Mouse (Mus musculus): ENCODE measurements around the gene Fdx1. TPM values are rescaled to one million over a fixed set of nuclear protein-coding genes. Genes with fewer than 3 reads are reported as not detected.
A peak's percentile ranks its signal among the peaks of the same experiment; 100 is the strongest.

The Fdx1 gene
- polyA plus RNA-seq, 2 experiments: 39.5 to 77.6 TPM

DNA sequence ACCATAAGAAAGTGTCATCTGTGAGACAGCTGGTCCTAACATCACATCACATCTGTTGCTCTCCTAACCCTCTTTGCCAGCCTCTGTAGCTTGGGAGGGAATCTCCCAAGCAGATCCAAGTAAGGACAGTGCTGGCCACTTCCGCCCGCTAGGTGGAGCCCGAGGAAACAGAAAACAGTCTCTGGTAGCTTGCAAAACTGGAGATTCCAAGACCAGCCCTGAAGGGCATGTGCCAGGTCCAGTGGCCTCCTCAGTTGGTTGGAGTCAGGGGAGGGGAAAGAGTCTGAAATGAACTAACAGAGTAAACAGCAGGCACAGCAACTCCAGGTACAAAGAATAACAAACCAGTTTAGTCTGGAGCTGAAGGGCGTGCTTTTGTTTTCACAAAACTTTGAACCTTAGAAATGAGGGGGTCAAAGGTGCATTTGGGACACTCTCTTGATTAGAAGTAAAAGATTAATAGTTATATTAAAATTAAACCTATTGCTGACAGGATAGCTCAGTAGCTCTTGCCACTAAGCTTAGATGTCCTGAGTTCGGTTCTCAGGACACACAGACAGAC, 14.2 kb upstream of the Fdx1 start:
- H3K9me3 ChIP-seq (ENCODE audit: control insufficient read depth, low read length): no peaks in the 10 kb centered on the region
- H3K27me3 ChIP-seq (ENCODE audit: control insufficient read depth, insufficient read depth, low read length): no peaks in the 10 kb centered on the region
- TF ChIP-seq POLR2A (IDR thresholded peaks at IDR 0.05; ENCODE audit: borderline replicate concordance, extremely low read depth, insufficient read depth, insufficient read length): no peak
- no peak overlapping the region for H3K9ac ChIP-seq (ENCODE audit: low read depth, low read length, severe bottlenecking)
- H3K36me3 ChIP-seq (ENCODE audit: control insufficient read depth, insufficient read depth, low read length): no peaks in the 10 kb centered on the region
- ATAC-seq (ENCODE audit: low FRiP score, low read depth): peak; percentile 76
- H3K27ac ChIP-seq (replicated peaks; ENCODE audit: low read depth, low read length): no peak overlapping the region
- peak; percentile 76 for DNase-seq (ENCODE audit: low spot score)
- H3K4me2 ChIP-seq (replicated peaks; ENCODE audit: low read depth, low read length, severe bottlenecking): no peak overlapping the region
- no peak overlapping the region for H3K4me3 ChIP-seq (replicated peaks; ENCODE audit: low read length)
- 45% methylated on average over 5 of the region's 5 CpGs for WGBS
- H3K4me1 ChIP-seq (ENCODE audit: control insufficient read depth, insufficient read depth, low read length): no peaks in the 10 kb centered on the region

DNA sequence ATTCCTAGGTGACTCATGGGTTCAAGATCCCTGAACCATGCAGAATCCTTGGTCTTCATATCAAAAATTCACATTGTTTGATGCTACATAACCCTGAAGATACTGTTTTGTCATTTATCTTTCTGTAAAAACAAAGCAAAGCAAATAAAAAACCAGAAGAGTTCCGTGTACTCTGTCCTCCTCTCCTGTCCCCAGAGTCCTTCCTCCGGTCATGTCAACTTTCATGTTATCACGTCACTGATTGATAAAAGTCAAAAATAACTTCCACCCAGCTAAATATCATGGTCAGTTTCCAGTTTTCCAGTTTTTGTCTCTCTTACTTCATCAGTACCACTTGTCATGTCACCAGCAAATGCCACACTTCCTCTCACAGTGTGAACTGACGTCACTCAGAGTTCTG, 11.5 kb upstream of the Fdx1 start:
- 76% methylated on average over 4 of the region's 4 CpGs for WGBS
- H3K9ac ChIP-seq (ENCODE audit: low read depth, low read length, severe bottlenecking): no peak overlapping the region
- no peak overlapping the region for H3K4me2 ChIP-seq (replicated peaks; ENCODE audit: low read depth, low read length, severe bottlenecking)
- no peak overlapping the region for H3K4me3 ChIP-seq (replicated peaks; ENCODE audit: low read length)
- no peaks in the 10 kb centered on the region for H3K4me1 ChIP-seq (ENCODE audit: control insufficient read depth, insufficient read depth, low read length)
- TF ChIP-seq POLR2A (IDR thresholded peaks at IDR 0.05; ENCODE audit: borderline replicate concordance, extremely low read depth, insufficient read depth, insufficient read length): no peak
- no peaks in the 10 kb centered on the region for H3K9me3 ChIP-seq (ENCODE audit: control insufficient read depth, low read length)
- no peak overlapping the region for H3K27ac ChIP-seq (replicated peaks; ENCODE audit: low read depth, low read length)
- ATAC-seq (ENCODE audit: low FRiP score, low read depth): no peak
- H3K36me3 ChIP-seq (ENCODE audit: control insufficient read depth, insufficient read depth, low read length): no peaks in the 10 kb centered on the region
- no peak for DNase-seq (ENCODE audit: low spot score)
- no peaks in the 10 kb centered on the region for H3K27me3 ChIP-seq (ENCODE audit: control insufficient read depth, insufficient read depth, low read length)

DNA sequence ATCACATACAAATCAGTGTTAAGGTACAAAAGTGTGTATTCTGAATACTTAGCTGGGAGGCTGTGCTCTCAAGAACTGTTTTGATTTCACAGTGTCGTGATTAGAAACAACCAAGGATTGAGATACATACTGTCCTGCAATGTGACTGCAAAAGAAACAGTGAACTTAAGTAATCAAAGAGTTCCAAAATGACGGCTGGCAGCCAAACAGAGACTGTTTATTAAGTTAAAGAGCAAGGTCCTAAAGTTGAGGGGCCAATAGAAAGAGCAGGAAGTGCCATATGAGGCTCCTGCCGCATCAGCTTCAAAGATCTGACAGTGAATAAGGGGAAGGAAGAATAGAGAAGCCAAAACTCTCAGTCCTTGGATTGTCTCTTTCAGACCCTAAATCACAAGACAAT, 10.5 kb upstream of the Fdx1 start:
- ATAC-seq (ENCODE audit: low FRiP score, low read depth) (no peak), DNase-seq (ENCODE audit: low spot score) (no peak)
- no peaks in the 10 kb centered on the region for H3K27me3 ChIP-seq (ENCODE audit: control insufficient read depth, insufficient read depth, low read length)
- no peak overlapping the region for H3K9ac ChIP-seq (ENCODE audit: low read depth, low read length, severe bottlenecking)
- TF ChIP-seq POLR2A (IDR thresholded peaks at IDR 0.05; ENCODE audit: borderline replicate concordance, extremely low read depth, insufficient read depth, insufficient read length): no peak
- 45% methylated on average over 3 of the region's 3 CpGs for WGBS
- H3K4me3 ChIP-seq (replicated peaks; ENCODE audit: low read length): no peak overlapping the region
- H3K9me3 ChIP-seq (ENCODE audit: control insufficient read depth, low read length): no peaks in the 10 kb centered on the region
- H3K27ac ChIP-seq (replicated peaks; ENCODE audit: low read depth, low read length): no peak overlapping the region
- H3K4me2 ChIP-seq (replicated peaks; ENCODE audit: low read depth, low read length, severe bottlenecking): no peak overlapping the region
- H3K36me3 ChIP-seq (ENCODE audit: control insufficient read depth, insufficient read depth, low read length): no peaks in the 10 kb centered on the region
- H3K4me1 ChIP-seq (ENCODE audit: control insufficient read depth, insufficient read depth, low read length): no peaks in the 10 kb centered on the region

DNA sequence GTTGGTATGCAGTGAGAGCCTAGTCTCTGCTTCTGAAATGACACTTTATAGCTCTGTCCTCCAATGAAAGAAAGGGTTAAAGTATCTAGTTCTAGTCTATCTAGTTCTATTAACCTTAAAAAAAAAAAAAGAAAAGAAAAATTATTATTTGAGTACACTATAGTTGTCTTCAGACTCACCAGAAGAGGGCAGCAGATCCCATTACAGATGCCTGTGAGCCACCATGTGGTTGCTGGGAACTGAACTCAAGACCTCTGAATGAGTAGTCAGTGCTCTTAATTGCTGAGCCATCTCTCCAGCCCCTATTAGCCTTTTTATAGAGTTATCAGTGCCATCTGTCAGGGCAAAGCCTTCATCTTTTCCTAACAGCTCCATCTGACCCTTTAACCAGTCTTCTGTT, 3.0 kb upstream of the Fdx1 start:
- Histone ChIP-seq H3K9ac (ENCODE audit: low read depth, low read length, severe bottlenecking) (no peak overlapping the region), H3K27ac (replicated peaks; ENCODE audit: low read depth, low read length) (no peak overlapping the region), H3K4me1 (ENCODE audit: control insufficient read depth, insufficient read depth, low read length) (0 out of 2 replicates have a peak, but pooled peaks cover 2% of the 10 kb centered on the region), H3K36me3 (ENCODE audit: control insufficient read depth, insufficient read depth, low read length) (no peaks in the 10 kb centered on the region), H3K9me3 (ENCODE audit: control insufficient read depth, low read length) (no peaks in the 10 kb centered on the region), H3K4me2 (replicated peaks; ENCODE audit: low read depth, low read length, severe bottlenecking) (no peak overlapping the region), H3K27me3 (ENCODE audit: control insufficient read depth, insufficient read depth, low read length) (no peaks in the 10 kb centered on the region), H3K4me3 (replicated peaks; ENCODE audit: low read length) (no peak overlapping the region)
- ATAC-seq (ENCODE audit: low FRiP score, low read depth) (no peak), DNase-seq (ENCODE audit: low spot score) (no peak)
- no peak for TF ChIP-seq POLR2A (IDR thresholded peaks at IDR 0.05; ENCODE audit: borderline replicate concordance, extremely low read depth, insufficient read depth, insufficient read length)

DNA sequence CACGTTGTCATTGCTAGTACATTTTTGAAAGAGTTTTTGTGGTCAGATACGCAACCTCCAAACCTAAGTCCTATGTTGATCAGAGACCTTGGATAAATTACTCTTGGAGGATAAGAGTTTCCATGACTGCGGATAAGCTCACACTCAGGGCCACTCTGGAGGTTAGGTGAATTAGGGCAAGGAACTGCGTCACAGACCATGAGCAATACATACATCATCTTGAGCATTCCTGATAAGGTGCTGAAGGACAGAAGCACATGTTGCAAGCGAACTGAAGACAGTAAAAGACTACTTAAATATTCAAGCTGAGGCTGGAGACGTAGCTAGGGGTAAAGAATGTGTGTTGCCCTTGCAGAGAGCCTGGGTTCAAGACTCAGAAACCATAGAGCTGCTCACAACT, 754 bp upstream of the Fdx1 start:
- no peak for TF ChIP-seq POLR2A (IDR thresholded peaks at IDR 0.05; ENCODE audit: borderline replicate concordance, extremely low read depth, insufficient read depth, insufficient read length)
- H3K9me3 ChIP-seq (ENCODE audit: control insufficient read depth, low read length): no peaks in the 10 kb centered on the region
- H3K4me1 ChIP-seq (ENCODE audit: control insufficient read depth, insufficient read depth, low read length): peaks cover 6% of the 10 kb centered on the region; the same call in 1 of the 2 replicates
- ATAC-seq (ENCODE audit: low FRiP score, low read depth) (no peak), DNase-seq (ENCODE audit: low spot score) (no peak)
- H3K27me3 ChIP-seq (ENCODE audit: control insufficient read depth, insufficient read depth, low read length): no peaks in the 10 kb centered on the region
- no peak overlapping the region for H3K4me2 ChIP-seq (replicated peaks; ENCODE audit: low read depth, low read length, severe bottlenecking)
- no peak overlapping the region for H3K9ac ChIP-seq (ENCODE audit: low read depth, low read length, severe bottlenecking)
- no peak overlapping the region for H3K27ac ChIP-seq (replicated peaks; ENCODE audit: low read depth, low read length)
- 82% methylated on average over 6 of the region's 6 CpGs for WGBS
- no peak overlapping the region for H3K4me3 ChIP-seq (replicated peaks; ENCODE audit: low read length)
- no peaks in the 10 kb centered on the region for H3K36me3 ChIP-seq (ENCODE audit: control insufficient read depth, insufficient read depth, low read length)

Data from limb, embryonic 14.5 days (tissue).